Mouse (Mus musculus) adipose tissue, adult 10 weeks (tissue): ENCODE results near the gene Padi2. TPM values are rescaled to one million over a fixed set of nuclear protein-coding genes. Genes with fewer than 3 reads are reported as not detected.

ENCODE experiments used
- polyA plus RNA-seq: library from polyadenylated mRNA; stranded (reverse); fragments of 350-450 nt; fragmentation: Illumina TruSeq; extraction: RNeasy Lipid Tissue Mini Kit (QIAGEN cat#74804); gene quantifications from one replicate; pipeline ENCODE4 v1.2.3, GENCODE M21; 2014; ENCODE audit warnings: low read depth, low replicate concordance

Gene Padi2
- 24.0 TPM for polyA plus RNA-seq

DNA sequence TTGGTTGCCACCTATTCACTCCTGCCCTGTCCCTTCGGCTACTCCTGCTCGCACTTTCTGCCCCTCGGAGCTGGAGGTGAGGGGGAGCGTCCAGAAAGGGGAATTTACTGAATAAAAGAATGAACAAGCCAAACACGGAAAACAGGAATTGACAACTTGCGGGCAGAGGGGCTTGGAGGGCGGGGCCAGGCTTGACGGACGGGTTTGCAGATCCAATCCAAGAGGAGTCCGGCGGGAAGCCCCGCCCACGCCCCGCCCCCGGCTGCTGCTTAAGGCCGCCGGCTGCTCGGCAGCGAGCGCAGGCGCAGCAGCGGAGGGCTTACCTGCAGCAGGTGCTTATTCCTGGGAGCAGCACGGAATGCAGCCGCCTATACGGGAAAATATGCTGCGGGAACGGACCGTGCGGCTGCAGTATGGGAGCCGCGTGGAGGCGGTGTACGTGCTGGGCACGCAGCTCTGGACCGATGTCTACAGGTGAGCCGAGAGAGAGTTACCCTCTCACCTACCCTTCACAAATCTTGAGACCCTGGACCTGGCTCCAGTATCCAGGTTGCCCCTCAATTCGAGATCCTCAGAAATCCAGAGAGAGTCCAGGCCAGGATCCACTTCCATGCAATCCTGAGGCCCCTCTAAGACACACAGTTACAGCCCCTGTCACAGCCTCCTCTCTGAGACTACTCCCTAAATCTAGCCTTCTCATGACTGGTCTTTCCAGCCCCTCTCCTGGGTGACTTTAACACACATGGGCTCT is at the start of gene Padi2:
Padi2 (plus strand) TSS at position 269 of the 751 bp plus-strand sequence.

GRCm38 (mm10) chr4:140960781-140961466 is 54.8 kb downstream of the Padi2 start, which contains the start of gene Sdhb:
Gene Sdhb, plus strand, starts transcription at chr4:140961203.

GRCm38 (mm10) chr4:140986711-140987395 is 80.7 kb downstream of the Padi2 start, which contains the start of gene Atp13a2:
Gene Atp13a2, plus strand, starts transcription at chr4:140986873.

Other genes starting within 250 kb of the Padi2 start
- 22.7 TPM for gene Arhgef10l, start 240.3 kb upstream of the Padi2 start, polyA plus RNA-seq
- gene Rcc2, start 205.8 kb upstream of the Padi2 start, polyA plus RNA-seq: 46.1 TPM
- gene Padi6, start 163.7 kb upstream of the Padi2 start, polyA plus RNA-seq: not detected
- gene Padi4, start 132.1 kb upstream of the Padi2 start, polyA plus RNA-seq: 1.4 TPM
- gene Padi3, start 95.7 kb upstream of the Padi2 start, polyA plus RNA-seq: 0.09 TPM
- 0.20 TPM for gene Padi1, start 60.6 kb upstream of the Padi2 start, polyA plus RNA-seq
- 129 TPM for gene Sdhb, start 54.9 kb downstream of the Padi2 start, polyA plus RNA-seq
- 28.6 TPM for gene Atp13a2, start 80.5 kb downstream of the Padi2 start, polyA plus RNA-seq
- 16.9 TPM for gene Mfap2, start 104.1 kb downstream of the Padi2 start, polyA plus RNA-seq
- 15.9 TPM for gene Crocc, start 154.2 kb downstream of the Padi2 start, polyA plus RNA-seq
- 53.0 TPM for gene Necap2, start 172.0 kb downstream of the Padi2 start, polyA plus RNA-seq
- 14.1 TPM for gene Spata21, start 182.0 kb downstream of the Padi2 start, polyA plus RNA-seq
- 40.6 TPM for gene Szrd1, start 233.4 kb downstream of the Padi2 start, polyA plus RNA-seq
- 9.8 TPM for gene Fbxo42, start 241.6 kb downstream of the Padi2 start, polyA plus RNA-seq